Mouse (Mus musculus): Measurements from ENCODE around the gene Hist1h2bg.
"Not testable (repeated sequence)": the region's sequence is repeated elsewhere in the genome, so short reads cannot be mapped to it uniquely, and the experiment has no call there.

Hist1h2bg gene

DNA sequence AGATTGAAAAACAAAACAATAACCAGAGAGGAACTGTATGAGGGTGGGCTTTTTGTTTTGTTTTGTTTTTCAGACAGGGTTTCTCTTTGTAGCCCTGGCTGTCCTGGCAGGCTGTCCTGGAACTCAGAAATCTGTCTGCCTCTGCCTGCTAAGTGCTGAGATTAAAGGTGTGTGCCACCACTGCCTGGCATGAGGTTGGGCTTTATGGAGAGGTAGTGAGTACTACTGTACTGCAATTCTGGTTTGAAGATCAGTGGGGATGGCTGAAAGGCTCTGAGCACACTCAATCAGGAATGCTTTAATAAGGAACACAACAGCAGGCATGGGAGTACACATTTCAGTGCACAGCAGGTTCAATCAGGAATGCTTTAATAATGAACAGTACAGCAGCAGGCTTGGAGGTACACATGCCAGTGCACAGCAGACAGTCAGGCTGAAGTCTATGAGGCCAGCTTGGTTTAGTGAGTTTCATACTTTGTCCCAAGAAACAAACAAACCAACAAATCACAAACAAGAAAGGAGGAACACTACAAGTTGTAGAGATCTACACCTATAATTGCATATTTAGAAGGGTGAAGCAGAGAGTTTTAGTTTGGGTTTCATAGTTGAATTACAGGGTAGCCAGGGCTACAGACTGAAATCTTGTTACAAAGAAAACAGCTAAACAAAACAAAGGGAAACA, 12.3 kb downstream of the Hist1h2bg start:
- DNase-seq (ENCODE audit: low read depth) = peak; percentile 47

DNA sequence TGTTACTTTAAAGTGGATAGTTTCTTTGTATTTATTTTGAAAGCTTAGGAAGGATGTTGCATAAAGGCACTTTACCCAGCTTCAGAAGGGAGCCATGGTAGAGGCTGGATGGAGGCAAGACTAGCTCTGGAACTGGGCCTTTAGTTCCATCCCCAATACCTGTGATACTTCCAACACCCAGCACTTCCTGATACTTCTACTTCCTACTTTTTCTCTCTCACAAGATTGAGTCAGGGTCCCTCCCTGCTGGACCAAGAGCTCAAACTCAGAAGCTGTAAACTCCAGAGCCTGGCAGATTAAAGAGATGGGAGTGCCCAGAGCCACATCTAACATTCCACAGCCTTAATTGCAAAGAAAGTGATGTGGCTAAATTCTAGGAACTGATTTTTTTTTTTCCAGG, 13.1 kb downstream of the Hist1h2bg start:
- DNase-seq (ENCODE audit: low read depth) = no peak

DNA sequence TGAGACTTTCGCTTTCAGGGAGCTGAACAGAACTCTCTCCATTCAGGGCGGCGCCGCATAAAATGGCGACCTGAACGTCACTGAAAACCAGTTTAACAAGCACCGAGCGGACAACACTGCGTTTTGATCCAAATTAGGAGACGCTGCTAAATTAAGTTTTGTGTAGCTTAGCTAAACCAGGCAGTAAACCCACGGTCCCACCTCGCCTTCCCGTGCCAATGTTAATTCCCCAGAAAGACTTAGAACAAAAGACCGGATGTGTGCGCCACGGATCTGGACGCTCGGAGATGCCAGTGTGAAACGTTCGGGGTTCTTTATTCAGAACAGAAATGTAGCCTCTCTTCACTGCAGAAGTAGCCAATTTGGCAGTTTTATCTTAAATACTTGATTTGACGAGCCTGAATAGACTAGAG, 13.8 kb downstream of the Hist1h2bg start:
- peak; percentile 91 for DNase-seq (ENCODE audit: low read depth)

DNA sequence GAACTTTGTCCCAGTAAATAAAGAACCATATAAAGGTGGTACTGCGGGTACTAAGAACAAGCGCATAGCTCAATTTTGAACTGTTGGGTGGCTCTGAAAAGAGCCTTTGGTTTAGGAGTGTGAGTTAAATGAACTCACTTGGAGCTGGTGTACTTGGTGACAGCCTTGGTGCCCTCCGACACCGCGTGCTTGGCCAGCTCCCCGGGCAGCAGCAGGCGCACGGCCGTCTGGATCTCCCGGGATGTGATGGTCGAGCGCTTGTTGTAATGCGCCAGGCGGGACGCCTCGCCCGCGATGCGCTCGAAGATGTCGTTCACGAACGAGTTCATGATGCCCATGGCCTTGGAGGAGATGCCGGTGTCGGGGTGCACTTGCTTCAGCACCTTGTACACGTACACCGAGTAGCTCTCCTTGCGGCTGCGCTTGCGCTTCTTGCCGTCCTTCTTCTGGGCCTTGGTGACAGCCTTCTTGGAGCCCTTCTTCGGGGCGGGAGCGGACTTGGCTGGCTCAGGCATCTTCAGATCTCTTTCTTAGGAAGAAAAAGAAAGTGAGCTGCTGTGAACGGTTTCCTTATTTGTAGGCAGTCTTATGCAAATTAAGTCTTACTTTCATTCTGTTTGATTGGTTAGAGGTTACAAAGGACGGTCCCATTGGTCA, 14.4 kb downstream of the Hist1h2bg start:
- peak; percentile 94 for DNase-seq (ENCODE audit: low read depth)

DNA sequence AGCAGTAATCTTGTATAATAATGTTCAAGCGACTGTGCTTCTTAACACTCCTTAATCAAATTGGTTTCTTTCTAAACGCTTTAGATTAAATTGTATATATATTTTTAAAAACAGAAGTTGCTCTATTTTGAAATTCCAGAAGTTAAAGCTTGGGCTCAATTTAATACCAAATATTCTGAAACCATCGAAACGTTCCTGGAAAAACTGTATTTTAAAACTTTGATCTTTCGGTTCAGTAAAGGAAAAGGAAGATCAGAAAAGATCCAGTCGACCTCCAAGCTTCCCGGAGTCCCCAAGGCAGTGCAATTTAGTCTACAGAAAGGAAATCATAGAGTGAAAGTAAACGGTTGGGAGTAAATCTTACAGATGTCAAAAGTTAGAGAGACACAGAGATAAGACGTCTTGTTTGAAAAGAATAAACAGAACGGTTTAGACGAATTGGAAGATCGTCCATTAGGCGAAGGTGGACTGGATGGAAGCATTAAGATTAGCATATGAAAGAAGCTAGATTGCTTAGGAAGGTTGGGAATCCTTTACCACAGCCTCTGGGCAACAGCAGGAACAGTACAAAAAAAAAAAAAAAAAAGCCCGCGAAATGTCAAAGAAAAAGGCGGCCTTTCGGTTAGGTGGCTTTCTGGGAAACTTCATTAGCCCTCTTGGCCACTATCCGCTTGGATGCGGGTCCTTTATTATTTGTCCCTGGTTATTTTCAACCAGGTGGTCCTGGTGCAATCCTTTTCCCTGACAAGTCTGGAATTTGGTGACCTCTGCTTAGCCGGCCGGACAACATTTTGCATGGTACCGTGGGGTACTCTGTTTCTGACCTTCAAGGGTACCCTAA, 15.1 kb downstream of the Hist1h2bg start:
- DNase-seq (ENCODE audit: low read depth) = no peak

DNA sequence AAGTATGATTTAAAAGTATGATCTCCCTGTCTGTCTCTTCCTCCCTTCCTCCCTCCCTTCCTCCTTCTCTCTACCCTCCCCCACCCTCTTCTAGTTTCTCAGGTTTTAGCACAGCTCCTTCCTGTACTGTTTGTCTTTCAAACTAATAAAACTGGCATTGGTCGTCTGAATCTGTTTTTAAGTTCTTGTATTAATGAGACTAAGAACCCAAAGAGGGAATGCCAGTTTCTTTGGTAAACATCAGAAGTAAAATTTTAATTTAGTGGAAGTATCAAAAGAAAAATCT, 15.7 kb downstream of the Hist1h2bg start:
- peak; percentile 58 for DNase-seq (ENCODE audit: low read depth)

DNA sequence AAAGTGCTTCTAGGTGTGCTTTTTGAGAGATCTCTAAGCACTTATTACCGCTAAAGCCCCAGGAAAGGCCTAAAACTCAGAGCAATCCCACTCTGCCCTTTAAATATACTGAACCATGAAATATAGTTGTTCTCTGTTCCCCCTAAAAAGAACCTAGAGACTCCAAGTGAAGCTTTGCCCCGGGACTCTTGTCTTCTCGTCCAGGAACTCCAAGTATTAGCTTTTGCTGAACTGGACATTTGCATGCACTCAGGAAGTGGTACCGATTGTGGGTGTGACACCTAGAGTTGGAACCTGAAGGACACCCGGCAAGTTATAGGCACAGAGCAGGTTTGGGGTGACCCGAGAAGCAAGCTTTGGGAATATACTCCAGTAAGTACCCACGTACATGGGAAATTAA, 20.0 kb downstream of the Hist1h2bg start:
- DNase-seq (ENCODE audit: low read depth) = no peak

DNA sequence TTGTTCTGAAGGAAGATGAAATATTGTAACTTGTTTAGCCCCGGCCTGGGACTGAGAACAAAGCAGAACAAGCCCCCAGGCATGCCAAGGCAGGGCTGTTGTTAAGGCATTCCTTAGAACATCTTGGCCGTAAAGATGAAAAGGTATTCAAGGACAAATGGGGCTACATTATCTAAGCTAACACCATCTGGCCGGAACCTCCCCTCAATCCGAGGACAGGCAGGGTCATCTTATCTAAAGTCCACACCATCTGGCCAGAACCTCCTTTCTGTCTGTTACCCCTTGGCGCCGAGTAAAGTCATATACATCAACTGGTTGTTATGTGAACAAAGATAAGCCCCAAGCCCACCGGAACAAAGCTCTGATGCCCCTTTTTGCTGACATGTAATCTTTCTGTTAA, 20.7 kb downstream of the Hist1h2bg start:
- not testable (repeated sequence) for DNase-seq (ENCODE audit: low read depth)

DNA sequence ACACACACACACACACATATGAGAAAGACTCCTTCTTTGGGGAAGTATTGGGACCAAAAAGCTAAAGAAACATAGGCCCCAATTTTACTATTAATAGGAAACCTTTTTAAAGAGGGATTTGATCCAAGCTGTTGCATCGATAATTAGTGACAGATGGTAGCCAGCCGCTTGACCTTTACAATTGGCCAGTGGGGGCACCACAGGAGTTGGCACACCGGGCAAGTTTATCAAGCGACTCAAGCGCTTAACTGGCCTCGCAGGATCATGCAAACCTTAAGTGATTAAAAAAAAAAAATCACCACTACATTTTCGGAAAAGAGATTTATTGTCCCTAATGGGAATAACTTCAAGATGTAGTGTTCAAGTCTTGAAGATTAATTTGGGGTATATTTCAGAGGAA, 21.4 kb downstream of the Hist1h2bg start:
- no peak for DNase-seq (ENCODE audit: low read depth)

DNA sequence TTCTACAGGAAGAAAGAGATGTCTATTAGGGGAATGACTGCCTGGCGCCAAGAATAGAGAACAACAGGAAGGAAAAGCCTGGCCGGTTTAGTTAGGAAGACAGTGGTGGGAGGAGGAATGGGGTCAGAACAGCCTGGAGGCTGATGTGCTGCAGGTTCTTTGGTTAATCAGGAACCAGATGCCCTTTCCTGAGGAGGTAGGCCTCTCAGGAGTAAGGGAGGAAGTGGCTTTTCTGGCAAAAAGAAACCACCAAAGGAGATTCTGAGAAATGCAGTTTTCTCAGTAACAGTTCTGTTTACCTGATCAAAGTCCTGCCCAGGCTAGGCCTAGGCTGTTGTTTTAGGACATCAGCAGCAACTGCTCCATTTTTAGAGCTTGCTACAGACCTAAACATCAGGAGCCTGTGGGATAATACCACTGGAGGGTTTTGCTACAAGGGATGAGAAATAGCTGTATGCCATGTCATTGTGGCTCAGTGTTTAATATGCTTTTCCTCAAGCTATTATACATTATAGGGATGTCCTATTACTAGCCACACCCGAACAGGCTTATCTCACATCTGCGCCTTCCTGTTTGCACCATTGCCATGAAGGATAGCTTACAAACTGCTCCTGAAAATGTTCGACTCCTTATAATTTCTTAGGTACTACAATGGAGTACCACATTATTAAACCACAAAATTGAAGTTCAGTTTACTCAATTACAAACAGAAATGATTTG, 22.0 kb downstream of the Hist1h2bg start:
- peak; percentile 48 for DNase-seq (ENCODE audit: low read depth)

DNA sequence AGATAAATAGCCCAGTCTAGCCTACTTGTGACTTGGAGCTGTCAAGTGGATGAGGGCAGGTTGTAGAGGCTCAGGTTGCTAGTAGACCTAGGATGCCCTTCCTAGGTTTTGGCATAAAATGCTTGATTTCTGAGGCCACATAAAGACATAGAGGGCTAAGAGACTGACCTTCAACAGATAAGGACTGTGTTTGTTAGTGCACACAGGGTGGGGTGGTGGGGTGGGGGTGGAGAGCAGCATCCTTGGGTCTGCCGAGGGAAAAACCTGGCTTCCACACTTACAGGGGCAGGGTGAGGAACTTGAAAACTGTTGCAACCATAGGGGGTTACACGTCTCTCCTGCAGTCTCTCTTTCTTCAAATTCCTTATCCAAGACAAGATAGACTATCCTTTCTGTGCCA, 24.0 kb downstream of the Hist1h2bg start:
- DNase-seq (ENCODE audit: low read depth) = no peak

DNA sequence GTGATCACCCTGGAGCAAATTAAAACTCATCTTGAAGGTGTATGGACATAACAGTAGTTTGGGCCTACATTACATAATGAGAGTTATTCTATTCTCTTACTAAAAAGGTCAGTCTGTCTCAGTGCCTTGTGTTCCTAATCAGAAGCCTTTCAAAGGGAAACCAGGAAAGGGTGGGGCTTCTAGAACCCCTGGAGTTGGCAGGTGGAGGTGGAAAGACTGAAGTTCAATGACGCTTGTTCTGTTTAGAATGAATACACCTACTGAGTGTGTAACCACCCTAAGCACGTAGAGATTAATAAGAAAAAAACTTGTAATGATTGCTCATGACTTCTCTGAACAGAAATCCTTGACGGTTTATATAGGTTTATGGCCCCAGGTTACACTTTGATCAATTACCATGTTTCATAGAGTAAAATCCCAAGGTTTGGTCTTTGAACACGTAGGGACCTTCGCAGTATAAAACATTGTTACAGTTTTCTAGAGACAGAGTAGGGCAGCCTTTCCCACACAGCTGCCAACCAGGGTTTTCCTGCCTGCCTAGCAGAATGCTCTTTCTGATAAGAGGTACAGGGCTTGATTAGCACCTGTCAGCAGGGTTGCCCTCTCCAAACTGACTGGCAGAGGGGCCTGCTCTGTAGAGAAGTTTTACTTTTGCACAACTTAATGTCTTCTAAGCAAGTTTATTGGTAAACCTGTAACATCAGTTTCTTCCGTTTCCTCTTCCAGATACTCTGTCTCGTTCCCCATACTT, 24.6 kb downstream of the Hist1h2bg start:
- DNase-seq (ENCODE audit: low read depth) = no peak

DNA sequence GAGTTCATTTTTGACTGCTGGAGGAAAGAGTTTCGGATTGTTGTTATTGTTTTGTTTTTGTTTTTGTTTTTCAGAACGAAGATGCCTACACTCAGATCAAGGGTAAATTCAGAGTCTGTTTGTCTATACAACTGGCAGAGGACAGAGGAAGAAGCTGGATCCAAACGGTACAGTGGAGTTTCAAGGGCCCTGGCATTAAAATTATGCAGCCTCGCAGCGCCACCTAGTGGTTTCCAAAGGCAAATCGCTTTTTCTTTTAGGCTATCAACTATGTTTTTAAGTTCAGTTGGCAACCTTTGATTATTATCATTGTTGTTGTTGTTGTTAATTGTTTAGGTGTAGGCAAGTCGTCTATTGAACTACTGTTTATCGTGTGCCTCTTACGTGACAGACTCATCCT, 26.8 kb downstream of the Hist1h2bg start:
- DNase-seq (ENCODE audit: low read depth) = peak; percentile 93

DNA sequence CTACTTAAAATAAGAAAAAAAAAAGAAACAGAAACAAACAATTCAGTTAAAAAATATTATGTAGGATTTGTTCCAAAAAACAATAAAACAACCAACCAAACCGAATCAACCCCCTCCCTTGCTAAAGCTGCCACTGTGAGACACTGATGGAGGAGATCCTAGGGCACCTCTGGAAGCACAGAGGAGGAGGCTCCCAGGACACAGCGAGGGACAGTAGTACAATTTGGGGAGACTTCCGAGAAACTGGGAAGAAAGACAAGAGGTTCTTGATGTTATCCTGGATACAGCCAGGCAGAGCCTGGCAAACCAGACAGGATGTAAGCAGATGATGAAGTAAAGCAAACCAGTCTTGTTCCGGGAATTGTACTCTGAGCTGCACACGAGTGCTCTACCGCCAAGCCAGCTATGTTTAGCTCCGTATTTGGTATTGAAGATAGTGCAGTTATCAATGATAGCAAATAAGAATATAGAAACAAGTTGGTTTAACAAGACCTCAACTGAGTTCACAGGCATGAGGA, 32.0 kb downstream of the Hist1h2bg start:
- no peak for DNase-seq (ENCODE audit: low read depth)

DNA sequence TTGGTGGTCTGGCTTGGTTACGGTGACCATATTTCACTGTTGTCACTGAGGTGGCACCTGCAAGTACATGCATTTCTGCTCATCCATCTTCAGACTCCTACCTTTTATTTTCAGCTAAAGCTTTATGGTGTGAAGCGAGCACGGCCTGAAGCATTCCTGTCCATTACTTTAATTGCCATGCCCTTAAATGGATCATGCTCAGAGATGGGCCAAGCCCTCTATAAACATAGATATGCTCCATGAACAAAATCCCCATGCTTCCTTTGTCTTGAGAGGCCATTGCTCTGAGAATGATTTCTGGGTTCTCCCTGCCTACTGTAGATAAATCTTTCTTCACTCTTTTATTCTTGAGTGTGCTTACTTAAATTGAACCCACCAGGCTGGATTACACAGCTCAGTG, 33.3 kb downstream of the Hist1h2bg start:
- DNase-seq (ENCODE audit: low read depth) = no peak

DNA sequence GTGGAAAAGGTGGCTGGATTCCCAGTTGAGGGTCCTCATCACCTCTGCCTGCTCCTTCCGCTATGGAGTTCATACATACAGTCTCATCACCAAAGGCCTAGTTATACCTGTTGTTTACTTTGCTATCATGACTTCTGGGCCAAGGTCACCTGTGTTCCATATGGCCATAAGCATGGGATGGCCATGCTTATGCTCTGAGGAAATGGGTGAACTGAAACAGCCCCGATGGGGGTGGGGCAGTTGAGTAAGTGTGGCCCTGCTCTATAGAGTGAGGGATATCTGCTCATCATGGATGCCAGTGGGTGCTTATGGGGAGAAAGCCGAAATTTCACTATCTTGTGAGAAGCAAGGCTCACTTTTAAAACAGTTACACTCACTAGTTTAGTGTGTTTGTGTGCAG, 33.9 kb downstream of the Hist1h2bg start:
- no peak for DNase-seq (ENCODE audit: low read depth)

DNA sequence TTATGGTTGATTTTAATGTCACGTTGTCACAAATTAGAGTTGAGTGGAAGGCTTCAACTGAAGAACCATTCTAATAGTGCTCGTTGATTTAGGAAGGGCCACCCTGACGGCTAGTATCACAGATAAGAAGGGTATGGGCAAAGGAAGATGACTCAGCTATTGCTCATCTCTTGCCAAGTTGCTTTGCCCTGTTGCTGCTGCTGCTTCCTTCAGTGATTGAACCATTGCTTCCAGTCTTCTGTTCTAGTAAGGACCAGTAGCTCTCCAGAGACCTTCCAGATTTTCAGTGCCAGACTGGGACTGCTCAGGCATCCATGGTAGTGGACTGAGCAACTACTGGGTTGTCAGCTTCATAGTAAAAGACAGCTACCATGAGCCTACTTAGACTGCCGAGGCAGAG, 38.0 kb downstream of the Hist1h2bg start:
- DNase-seq (ENCODE audit: low read depth) = no peak

DNA sequence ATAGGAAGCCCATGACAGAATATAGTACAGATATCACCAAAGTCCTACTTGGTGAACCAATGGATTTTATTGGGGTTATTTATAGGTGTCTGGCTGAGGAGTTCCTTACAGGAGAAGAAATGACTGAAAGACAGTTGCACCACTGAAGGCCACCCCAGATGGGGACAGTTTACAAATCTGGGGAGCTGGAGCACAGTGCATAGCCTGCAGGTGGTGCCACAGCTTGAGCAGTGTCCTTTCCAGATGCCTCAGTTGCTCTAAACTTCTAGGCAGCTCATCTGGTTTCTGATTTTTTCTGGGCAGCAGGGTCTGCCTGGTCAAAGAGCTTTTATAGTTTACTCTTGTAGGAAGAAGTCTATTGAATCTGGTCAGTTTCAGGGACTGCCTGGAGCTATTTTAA, 38.6 kb downstream of the Hist1h2bg start:
- no peak for DNase-seq (ENCODE audit: low read depth)

DNA sequence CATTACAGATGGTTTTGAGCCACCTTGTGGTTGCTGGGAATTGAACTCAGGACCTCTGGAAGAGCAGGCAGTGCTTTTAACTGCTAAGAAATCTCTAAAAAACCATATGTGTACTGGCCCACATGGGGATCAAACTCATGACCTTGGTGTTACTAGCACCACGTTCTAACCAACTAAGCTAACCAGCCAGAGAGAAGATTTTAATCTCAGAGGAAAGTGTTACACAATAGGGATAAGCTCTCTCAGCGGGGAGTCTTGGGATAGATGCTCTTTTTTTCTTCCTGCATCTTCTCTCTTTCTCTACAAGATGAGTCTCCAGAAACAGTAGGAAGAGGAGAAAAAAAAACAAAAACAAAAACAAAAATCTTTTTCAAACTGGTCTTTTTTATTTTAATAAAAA, 39.2 kb downstream of the Hist1h2bg start:
- DNase-seq (ENCODE audit: low read depth) = no peak

DNA sequence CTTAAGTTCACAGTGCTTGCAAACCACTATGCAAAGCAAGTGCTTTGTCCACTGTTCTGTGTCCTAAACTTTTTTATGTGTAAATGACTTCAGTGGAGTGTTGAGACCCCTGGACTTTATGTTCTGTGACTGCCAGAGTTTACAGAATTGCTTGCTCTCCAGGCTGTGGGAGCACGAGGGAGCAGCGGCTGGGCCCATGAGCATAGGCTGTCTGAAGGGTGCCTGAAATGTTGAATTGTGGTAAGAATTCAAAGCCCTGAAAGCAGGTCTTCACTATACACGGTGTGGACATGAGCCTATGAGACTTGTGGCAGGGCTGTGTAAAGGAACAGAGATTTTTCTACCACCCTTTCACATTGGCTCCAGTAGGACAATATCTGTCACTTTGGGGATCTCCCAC, 40.4 kb downstream of the Hist1h2bg start:
- no peak for DNase-seq (ENCODE audit: low read depth)

DNA sequence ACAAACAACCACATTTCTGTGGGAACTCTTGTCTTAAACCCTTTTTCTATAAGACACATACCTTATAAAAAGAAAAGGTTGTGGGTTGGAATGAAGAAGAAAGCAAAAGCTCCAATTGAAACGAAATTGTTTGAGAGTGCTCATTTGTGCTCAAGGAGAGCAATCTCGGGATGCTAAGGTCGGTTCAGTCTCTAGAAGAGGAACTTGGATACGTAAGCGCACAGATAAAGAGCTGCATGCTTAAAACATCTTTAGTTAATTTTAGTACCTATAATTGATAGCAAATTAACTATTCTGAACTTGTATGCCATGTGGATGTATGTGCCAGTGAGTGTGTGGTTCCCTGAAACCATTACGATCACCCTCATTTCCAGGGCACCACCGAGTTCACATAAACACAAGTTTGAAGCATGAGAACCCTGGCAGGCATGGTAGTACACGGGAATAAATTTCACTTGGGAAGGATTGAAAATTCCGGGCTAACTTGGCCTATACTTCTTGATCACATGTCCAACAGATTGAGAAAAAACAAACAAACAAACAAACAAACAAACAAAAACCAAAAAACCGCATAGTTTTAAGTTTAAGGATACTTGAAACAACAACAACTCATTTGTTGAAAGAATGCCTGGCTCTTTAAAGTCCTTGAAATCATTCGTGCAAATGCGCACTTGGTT, 49.0 kb downstream of the Hist1h2bg start:
- peak; percentile 46 for DNase-seq (ENCODE audit: low read depth)

Data from induced T-regulatory cell, adult 2 months (primary cell).